Mouse (Mus musculus) myocyte (in vitro differentiated cells): ENCODE results near the gene Plxdc2. TPM values are rescaled to one million over a fixed set of nuclear protein-coding genes. Genes with fewer than 3 reads are reported as not detected.

ENCODE experiments used
- H3K27me3 ChIP-seq: one replicate; pipeline ENCODE4 v1.6.1; 2011; ENCODE audit not compliant: control insufficient read depth, insufficient read depth, insufficient read length
- H3K36me3 ChIP-seq: one replicate; pipeline ENCODE4 v1.6.1; 2011; ENCODE audit not compliant: control insufficient read depth, insufficient read depth
- H3K4me2 ChIP-seq: one replicate; pipeline ENCODE4 v1.6.1; 2011; ENCODE audit warnings: low read depth, control low read depth
- H3K4me3 ChIP-seq: one replicate; pipeline ENCODE4 v1.5.1; 2011; ENCODE audit warnings: mild to moderate bottlenecking, control low read depth, moderate library complexity
- H3K79me2 ChIP-seq: one replicate; pipeline ENCODE4 v1.6.1; 2011; ENCODE audit not compliant: control insufficient read depth, insufficient read depth
- H3ac ChIP-seq: one replicate; pipeline ENCODE4 v1.6.1; 2011; ENCODE audit not compliant: control insufficient read depth, insufficient read length
- CEBPB ChIP-seq: IDR thresholded peaks from 2 replicates; pipeline ENCODE4 v1.6.1; 2011; ENCODE audit warnings: mild to moderate bottlenecking, moderate library complexity; ENCODE audit not compliant: poor library complexity, insufficient read depth, severe bottlenecking
- E2F4 ChIP-seq: IDR thresholded peaks from one replicate; pipeline ENCODE4 v1.6.1; 2011; ENCODE audit warnings: mild to moderate bottlenecking, control low read depth, moderate library complexity; ENCODE audit not compliant: insufficient read depth
- MAX ChIP-seq: IDR thresholded peaks from one replicate; pipeline ENCODE4 v1.6.1; 2011; ENCODE audit warnings: low read depth, mild to moderate bottlenecking, control low read depth
- MYOD1 ChIP-seq, 3 experiments: IDR thresholded peaks; one replicate each; pipeline ENCODE4 v1.6.1; 2011; ENCODE audit warnings: control low read depth in 2 of 3, low read depth in 2 of 3, mild to moderate bottlenecking in 2 of 3, moderate library complexity in 1 of 3; ENCODE audit not compliant: insufficient read length in 2 of 3, control insufficient read depth in 1 of 3
- MYOG ChIP-seq, 3 experiments: IDR thresholded peaks; one replicate each; pipeline ENCODE4 v1.6.1; 2011; ENCODE audit warnings: control low read depth in 2 of 3, low read depth in 2 of 3, mild to moderate bottlenecking in 2 of 3; ENCODE audit not compliant: insufficient read length in 2 of 3, control insufficient read depth in 1 of 3, insufficient read depth in 1 of 3
- POLR2A ChIP-seq: IDR thresholded peaks from one replicate; pipeline ENCODE4 v1.6.1; 2011; ENCODE audit warnings: low read depth, mild to moderate bottlenecking, control low read depth, moderate library complexity; ENCODE audit not compliant: insufficient read length
- POLR2AphosphoS2 ChIP-seq: IDR thresholded peaks from one replicate; pipeline ENCODE4 v1.6.1; 2011; ENCODE audit warnings: low read depth, control low read depth; ENCODE audit not compliant: insufficient read length
- REST ChIP-seq: IDR thresholded peaks from one replicate; pipeline ENCODE4 v1.6.1; 2011; ENCODE audit warnings: mild to moderate bottlenecking, control low read depth, moderate library complexity; ENCODE audit not compliant: insufficient read depth, insufficient read length
- SRF ChIP-seq: IDR thresholded peaks from one replicate; pipeline ENCODE4 v1.6.1; 2011; ENCODE audit warnings: low read depth; ENCODE audit not compliant: control insufficient read depth, insufficient read length
- TCF12 ChIP-seq: IDR thresholded peaks from one replicate; pipeline ENCODE4 v1.6.1; 2011; ENCODE audit warnings: mild to moderate bottlenecking, control low read depth; ENCODE audit not compliant: poor library complexity, insufficient read depth, severe bottlenecking
- TCF3 ChIP-seq: IDR thresholded peaks from one replicate; pipeline ENCODE4 v1.6.1; 2011; ENCODE audit warnings: low read depth, control low read depth; ENCODE audit not compliant: insufficient read length
- USF1 ChIP-seq: IDR thresholded peaks from one replicate; pipeline ENCODE4 v1.6.1; 2011; ENCODE audit warnings: low read depth, mild to moderate bottlenecking, control low read depth, moderate library complexity
- polyA plus RNA-seq: library from polyadenylated mRNA; unstranded; fragments of >200 nt; fragmentation: generic; extraction: Trizol; gene quantifications from one replicate; pipeline ENCODE4 v1.2.1, GENCODE M21; 2012; ENCODE audit warnings: missing spikeins

Plxdc2 gene
- polyA plus RNA-seq, 1 experiment = 0.16 TPM

GRCm38 (mm10) chr2:16447936-16448335 lies 91.8 kb downstream of the Plxdc2 start:
- Histone ChIP-seq H3K4me3 (no peak overlapping the region), H3K36me3 (no peaks in the 10 kb centered on the region), H3K27me3 (no peaks in the 10 kb centered on the region), H3ac (no peak overlapping the region), H3K79me2 (no peaks in the 10 kb centered on the region), H3K4me2 (no peak overlapping the region)
- TF ChIP-seq REST = no peak
- no peak for TF ChIP-seq MYOD1 (IDR thresholded peaks at IDR 0.05; ENCODE audit: control insufficient read depth in 1 of 3, insufficient read length in 2 of 3, low read depth in 2 of 3)
- no peak for TF ChIP-seq E2F4
- TF ChIP-seq SRF = no peak
- no peak for TF ChIP-seq POLR2AphosphoS2
- TF ChIP-seq POLR2A = no peak
- TF ChIP-seq CEBPB = no peak
- TF ChIP-seq MYOG (IDR thresholded peaks at IDR 0.05; ENCODE audit: control insufficient read depth in 1 of 3, insufficient read depth in 1 of 3, insufficient read length in 2 of 3, low read depth in 2 of 3) = no peak
- no peak for TF ChIP-seq USF1
- TF ChIP-seq TCF3 = no peak
- TF ChIP-seq TCF12 = no peak
- TF ChIP-seq MAX = no peak

DNA sequence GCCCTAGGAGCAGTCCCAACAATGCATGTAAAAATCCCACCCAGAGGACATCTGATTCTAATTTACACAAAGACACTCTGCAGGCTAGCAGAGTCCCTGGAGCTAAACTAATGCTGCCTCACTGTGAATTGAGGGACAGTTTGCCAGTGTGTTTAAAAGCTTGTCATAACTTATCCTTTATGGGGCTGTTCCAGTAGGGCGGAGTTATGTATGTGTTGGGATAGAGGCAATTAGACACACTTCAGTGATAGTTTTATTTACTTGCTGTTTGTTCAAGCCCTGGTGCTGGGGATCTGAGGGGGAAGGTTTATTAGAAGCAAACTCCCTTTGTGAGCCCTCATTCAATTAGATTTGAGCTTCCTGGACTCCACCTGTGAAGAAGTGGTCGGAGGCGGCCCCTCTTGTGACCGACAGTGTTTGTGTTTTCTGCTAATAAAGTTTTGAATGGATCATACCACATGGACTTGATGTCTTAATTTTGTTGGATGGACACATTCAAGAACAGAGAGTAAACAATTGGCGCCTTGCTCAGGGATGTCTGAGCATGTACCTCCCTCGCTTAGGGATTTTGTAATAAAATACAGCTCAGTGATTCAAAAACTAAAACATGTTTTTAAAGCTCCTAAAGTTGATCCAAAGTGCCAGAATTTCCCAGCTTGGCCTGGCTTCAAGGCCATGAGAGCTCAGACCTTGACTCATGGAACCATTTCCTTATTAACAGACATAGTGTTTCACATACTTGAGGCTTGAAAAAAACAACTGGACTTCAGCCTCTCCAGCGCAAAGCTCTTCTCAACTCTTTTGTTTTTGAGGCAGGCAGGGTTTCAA lies 94.9 kb downstream of the Plxdc2 start:
- Histone ChIP-seq H3K4me3 (no peak overlapping the region), H3K79me2 (no peaks in the 10 kb centered on the region), H3K27me3 (no peaks in the 10 kb centered on the region), H3ac (no peak overlapping the region), H3K36me3 (no peaks in the 10 kb centered on the region), H3K4me2 (no peak overlapping the region)
- TF ChIP-seq POLR2A = no peak
- no peak for TF ChIP-seq MAX
- TF ChIP-seq MYOG (IDR thresholded peaks at IDR 0.05; ENCODE audit: control insufficient read depth in 1 of 3, insufficient read depth in 1 of 3, insufficient read length in 2 of 3, low read depth in 2 of 3) = no peak
- no peak for TF ChIP-seq TCF12
- no peak for TF ChIP-seq E2F4

DNA sequence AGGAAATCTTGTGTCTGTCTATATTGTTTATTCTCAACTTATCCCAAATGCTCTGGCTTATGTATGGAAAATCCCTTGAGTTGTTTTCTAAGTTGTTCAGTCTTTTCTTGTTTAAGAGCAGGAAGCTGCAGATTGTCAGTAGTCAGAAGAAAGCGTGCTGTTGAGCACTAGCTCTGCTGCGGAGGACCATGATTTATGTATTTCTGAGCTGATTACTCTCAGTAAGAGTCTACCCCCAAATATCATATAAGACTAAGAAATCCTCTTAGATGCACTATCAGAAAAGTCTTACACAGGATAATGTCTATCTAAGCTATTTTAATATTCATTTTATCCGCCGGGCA lies 95.5 kb downstream of the Plxdc2 start:
- TF ChIP-seq MAX = no peak
- no peak for TF ChIP-seq USF1
- no peak overlapping the region for H3K4me3 ChIP-seq
- no peaks in the 10 kb centered on the region for H3K36me3 ChIP-seq
- H3K27me3 ChIP-seq = no peaks in the 10 kb centered on the region
- H3ac ChIP-seq = no peak overlapping the region
- H3K79me2 ChIP-seq = no peaks in the 10 kb centered on the region
- no peak overlapping the region for H3K4me2 ChIP-seq

GRCm38 (mm10) chr2:16452080-16452479 lies 96.0 kb downstream of the Plxdc2 start:
- Histone ChIP-seq H3K4me2 (no peak overlapping the region), H3ac (no peak overlapping the region), H3K79me2 (no peaks in the 10 kb centered on the region), H3K27me3 (no peaks in the 10 kb centered on the region), H3K36me3 (no peaks in the 10 kb centered on the region), H3K4me3 (no peak overlapping the region)
- no peak for TF ChIP-seq MYOD1 (IDR thresholded peaks at IDR 0.05; ENCODE audit: control insufficient read depth in 1 of 3, insufficient read length in 2 of 3, low read depth in 2 of 3)

GRCm38 (mm10) chr2:16456264-16456780 lies 100.2 kb downstream of the Plxdc2 start:
- TF ChIP-seq USF1 (no peak), REST (no peak), MYOD1 (IDR thresholded peaks at IDR 0.05; ENCODE audit: control insufficient read depth in 1 of 3, insufficient read length in 2 of 3, low read depth in 2 of 3) (no peak), CEBPB (no peak), POLR2A (no peak), TCF3 (no peak), MYOG (IDR thresholded peaks at IDR 0.05; ENCODE audit: control insufficient read depth in 1 of 3, insufficient read depth in 1 of 3, insufficient read length in 2 of 3, low read depth in 2 of 3) (no peak), POLR2AphosphoS2 (no peak), MAX (no peak), SRF (no peak), TCF12 (no peak), E2F4 (no peak)
- no peaks in the 10 kb centered on the region for H3K79me2 ChIP-seq
- H3ac ChIP-seq = no peak overlapping the region
- H3K36me3 ChIP-seq = no peaks in the 10 kb centered on the region
- H3K4me2 ChIP-seq = no peak overlapping the region
- no peaks in the 10 kb centered on the region for H3K27me3 ChIP-seq
- H3K4me3 ChIP-seq = no peak overlapping the region
